Mouse (Mus musculus) brown adipose tissue, adult 24 weeks (tissue): ENCODE measurements at regions not wholly inside any gene's neighbourhood (a gene's known extent, or its start where the extent isn't known, plus 50 kb on each side); places are given as distances from the start of the nearest gene placed in this dataset.

Experiments
- H3K27ac ChIP-seq: fragments of 200-500 bp; replicated peaks from 2 replicates; pipeline ENCODE4 v1.5.1; 2012; ENCODE audit warnings: low read depth, mild to moderate bottlenecking, low read length
- H3K4me1 ChIP-seq: fragments of 200-500 bp; 2 replicates; pipeline ENCODE4 v1.6.1; 2012; ENCODE audit warnings: low read length, mixed read lengths; ENCODE audit not compliant: control insufficient read depth, insufficient read depth, insufficient read length
- H3K4me3 ChIP-seq: fragments of 200-500 bp; 2 replicates; pipeline ENCODE4 v1.5.1; 2012; ENCODE audit warnings: low read depth, mild to moderate bottlenecking, low read length, moderate library complexity; ENCODE audit not compliant: insufficient read depth

DNA sequence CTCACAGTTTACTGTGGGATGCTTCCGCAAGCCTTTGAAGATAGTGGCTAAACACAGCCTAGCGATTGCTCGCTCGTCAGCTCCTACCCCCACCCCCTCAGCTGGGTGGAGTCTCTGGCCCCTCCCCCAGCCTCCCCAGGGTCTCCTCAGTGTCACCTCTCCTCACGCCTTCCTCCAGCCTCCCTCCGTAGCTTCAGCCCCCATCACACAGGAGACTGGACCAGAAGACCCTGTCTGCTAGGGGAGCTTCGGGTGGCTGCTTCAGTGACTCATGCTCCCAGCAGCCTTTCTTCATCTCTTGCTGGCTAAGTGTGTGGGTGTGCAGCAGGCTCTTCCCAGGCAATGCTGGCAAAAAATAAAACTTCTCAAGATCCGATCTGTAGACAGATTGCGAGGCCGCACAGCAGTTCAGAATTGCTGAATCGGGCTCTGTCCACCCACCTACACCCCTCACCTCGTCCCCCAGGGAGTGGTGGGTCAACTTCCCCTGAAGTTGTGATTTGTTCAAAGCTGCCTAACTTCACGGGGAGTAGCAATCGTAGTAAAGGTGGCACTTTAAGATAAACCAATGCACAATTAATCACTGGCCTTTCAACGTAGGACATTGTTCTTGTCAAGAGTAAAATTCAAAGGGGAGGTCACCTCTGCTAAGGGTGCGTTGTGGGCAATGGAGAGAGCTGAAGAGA, 61.2 kb upstream of the Ankrd28 start:
- Histone ChIP-seq H3K4me1 (peaks cover 9% of the 10 kb centered on the region), H3K27ac (0 out of 2 replicates have a peak overlapping the region, but pooled peaks have one; percentile 15), H3K4me3 (no peak overlapping the region)

DNA sequence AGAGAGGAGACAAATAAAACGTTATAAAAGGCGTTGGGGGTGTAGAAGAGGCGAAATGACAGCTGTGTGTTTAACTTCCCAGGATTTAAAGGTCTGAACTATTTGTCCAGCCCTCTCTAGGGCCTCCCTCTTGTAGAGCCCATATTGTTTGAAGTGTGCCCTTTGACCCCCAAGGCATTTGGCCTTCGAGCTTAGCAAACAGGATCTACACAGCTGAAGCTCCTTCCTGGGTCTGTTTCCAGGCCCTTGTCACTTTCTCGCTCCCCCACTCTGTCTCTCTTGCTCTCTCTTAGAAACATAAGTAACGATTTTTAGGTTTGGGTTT, 61.7 kb upstream of the Ankrd28 start:
- 0 out of 2 replicates have a peak overlapping the region, but pooled peaks have one; percentile 15 for H3K27ac ChIP-seq
- H3K4me1 ChIP-seq, result peaks cover 9% of the 10 kb centered on the region

DNA sequence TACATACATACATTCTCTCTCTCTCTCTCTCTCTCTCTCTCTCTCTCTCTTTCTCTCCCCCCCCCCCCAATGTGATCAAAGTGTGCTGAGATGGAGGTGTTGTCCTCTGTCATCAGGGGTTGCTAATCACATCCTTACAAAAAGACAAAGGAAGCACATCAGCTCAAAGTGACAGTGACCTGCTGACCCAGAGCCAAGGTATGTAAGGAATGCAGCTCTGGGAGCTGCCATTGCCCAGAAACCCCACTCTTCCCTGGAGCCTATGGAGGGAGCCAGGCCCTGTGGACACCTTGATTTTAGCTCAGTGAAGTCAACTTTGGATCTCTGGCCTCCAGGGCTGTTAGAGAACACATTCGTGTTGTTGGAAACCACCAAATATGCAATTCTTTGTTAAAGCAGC, 66.0 kb upstream of the Ankrd28 start:
- no peak overlapping the region for H3K27ac ChIP-seq
- peaks cover 17% of the 10 kb centered on the region for H3K4me1 ChIP-seq
- H3K4me3 ChIP-seq, result no peak overlapping the region

More for the DNA sequence above, 61.7 kb upstream of the Ankrd28 start:
- H3K4me3 ChIP-seq, result no peak overlapping the region

DNA sequence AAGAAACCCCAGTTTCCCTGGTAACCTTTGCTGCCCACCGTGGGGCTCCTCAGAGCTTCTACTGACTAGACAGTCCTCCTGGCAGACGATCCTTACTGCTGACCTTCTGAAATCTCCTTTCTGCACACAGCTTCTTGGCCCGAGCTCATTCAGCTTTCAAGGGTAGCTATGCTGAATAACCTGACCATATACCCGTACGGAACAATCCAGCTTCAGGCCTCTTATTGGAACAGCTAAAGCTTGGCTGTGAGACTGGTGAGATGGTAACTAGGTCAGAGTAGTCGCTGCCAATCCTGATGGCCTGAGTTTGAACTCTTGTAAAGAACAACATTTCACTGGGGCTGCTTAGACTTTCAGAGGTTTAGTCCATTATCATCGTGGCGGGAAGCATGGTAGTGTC, 69.1 kb upstream of the Ankrd28 start:
- Histone ChIP-seq H3K4me1 (peaks cover 20% of the 10 kb centered on the region), H3K4me3 (no peak overlapping the region), H3K27ac (no peak overlapping the region)

DNA sequence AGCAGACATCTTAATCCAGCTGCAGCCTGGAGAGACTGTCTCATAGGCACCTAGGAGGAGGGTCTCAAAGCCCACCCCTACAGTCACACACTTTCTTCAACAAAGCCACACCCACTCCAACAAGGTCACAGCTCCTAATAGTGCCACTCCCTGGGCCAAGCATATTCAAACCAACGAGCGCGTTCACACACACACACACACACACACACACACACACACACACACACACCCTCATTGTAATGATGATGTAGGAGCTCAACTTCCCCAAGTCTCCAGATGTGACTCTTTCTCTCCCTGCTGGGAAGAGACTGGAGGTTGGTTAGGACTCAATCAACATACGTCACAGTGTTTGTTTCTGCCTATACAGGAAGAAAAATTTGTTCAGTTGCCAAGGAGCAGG, 69.5 kb upstream of the Ankrd28 start:
- Histone ChIP-seq H3K27ac (no peak overlapping the region), H3K4me3 (no peak overlapping the region), H3K4me1 (peaks cover 21% of the 10 kb centered on the region)

DNA sequence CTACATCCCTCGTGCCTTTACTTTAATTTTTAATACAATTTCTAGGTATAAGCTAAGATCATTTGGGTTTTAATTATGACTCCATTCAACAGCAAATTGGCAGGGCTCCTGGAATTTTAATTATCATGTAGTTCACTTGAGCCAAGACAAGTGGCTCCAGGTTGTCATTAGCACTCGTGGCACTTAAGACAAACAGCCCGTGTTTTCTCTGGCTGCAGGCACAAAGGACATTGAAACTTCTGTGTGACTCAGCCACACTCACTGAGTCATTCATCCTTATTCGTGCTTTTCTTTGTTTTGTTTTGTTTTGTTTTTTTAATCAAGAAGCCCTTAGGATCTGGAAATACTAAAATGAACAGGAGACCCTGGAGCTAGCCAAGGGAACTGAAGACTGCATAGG, 71.5 kb upstream of the Ankrd28 start:
- H3K4me3 ChIP-seq, result no peak overlapping the region
- H3K27ac ChIP-seq, result peak overlapping the region; percentile 39
- H3K4me1 ChIP-seq, result peaks cover 24% of the 10 kb centered on the region

DNA sequence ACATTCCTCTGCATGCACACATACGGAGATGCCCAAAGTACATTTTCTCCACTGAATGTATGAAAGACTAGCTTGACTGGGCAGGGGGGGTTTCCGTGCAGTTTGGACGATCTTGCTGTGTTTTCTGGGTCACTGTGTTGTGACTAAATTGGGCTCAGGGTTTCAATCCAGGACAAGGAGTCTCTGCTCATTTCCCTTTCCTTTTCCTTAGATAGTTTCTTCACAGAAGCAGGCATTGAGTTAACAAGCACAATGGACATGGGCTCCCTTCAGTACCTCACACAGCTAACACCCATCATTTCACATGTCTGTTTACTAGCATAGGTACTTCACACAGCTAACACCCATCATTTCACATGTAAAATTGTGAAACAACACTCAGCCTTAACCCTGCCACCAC, 73.2 kb upstream of the Ankrd28 start:
- no peak overlapping the region for H3K4me3 ChIP-seq
- H3K27ac ChIP-seq, result peak overlapping the region; percentile 75
- H3K4me1 ChIP-seq, result peaks cover 30% of the 10 kb centered on the region

DNA sequence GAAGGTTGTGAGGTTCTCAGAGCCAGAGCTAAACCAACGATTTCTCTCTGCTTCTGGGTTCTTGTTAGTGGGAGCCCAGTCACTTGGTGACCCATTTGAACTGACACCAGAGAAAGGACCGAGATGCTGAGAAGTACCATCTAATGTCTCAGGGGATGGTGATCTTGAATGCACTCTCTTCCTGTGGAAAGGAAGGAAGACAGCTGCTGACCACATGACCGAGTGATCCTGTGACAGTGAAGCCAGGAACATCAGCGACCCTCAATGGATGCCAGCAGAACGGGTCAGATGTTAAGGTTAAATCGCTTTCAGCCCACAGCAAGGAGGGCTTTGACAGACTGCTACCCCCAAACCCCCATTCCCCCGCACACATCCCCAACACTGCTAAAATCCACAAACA, 78.1 kb upstream of the Ankrd28 start:
- peaks cover 24% of the 10 kb centered on the region; the same call in 1 of the 2 replicates for H3K4me1 ChIP-seq
- H3K27ac ChIP-seq, result peak overlapping the region; percentile 71
- no peak overlapping the region for H3K4me3 ChIP-seq

DNA sequence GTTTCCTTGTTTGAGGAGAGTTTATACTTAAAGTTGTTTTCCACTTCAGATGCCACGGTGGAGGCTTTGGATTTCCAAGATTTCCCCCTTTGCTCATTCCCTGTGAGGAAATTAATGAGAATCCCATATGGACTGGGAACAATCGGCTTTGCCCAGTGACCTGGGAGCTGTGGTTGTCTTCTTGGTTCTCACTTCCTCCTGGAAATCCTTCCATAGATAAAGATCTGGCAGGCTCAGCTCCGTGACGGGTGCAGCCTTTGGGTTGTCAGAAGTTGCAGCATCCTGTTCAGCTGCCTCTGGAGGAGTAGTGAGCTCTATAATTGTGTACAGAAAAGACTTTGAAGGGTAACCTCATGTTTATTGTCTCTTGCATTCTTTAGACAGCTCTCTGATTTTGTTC, 78.8 kb upstream of the Ankrd28 start:
- Histone ChIP-seq H3K4me1 (peaks cover 22% of the 10 kb centered on the region; the same call in 1 of the 2 replicates), H3K4me3 (no peak overlapping the region), H3K27ac (peak overlapping the region; percentile 96)

DNA sequence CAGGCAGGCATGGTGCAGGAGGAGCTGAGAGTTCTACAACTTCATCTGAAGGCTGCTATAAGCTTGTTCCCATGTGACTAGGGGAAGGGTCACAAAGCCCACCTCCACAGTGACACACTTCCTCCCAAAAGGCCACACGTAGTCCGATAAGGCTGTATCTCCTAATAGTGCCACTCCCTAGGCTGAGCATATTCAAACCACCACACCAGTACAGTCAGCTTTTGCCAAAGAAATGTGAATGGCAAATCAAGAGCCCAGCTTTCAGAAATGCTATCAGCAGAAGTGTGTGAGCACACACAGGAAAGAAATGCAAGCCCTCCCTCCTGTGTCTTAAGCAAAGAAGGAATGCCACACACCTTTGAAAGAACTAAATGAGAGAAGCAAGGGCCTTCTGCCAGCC, 80.4 kb upstream of the Ankrd28 start:
- Histone ChIP-seq H3K27ac (peak overlapping the region; percentile 52), H3K4me1 (peaks cover 19% of the 10 kb centered on the region; the same call in 1 of the 2 replicates)

DNA sequence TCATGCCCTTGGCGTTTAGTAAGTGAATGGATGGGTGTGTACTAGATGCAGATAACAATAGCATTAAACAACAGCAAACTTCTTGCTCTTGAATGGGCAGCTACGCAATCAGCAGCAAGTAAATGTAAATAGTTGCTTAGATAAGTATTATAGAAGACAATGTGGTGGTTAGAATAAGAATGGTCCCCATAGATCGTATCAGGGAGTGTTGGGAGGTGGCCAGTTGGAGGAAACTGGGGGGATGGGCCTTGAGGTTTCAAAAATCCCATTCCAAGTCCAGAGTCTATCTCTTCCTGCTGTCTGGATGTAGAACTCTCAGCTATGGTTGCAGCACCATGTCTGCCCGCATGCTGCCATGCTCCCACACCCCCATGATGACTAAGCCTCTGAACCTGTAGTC, 88.0 kb upstream of the Ankrd28 start:
- no peaks in the 10 kb centered on the region for H3K4me1 ChIP-seq
- H3K4me3 ChIP-seq, result no peak overlapping the region
- H3K27ac ChIP-seq, result no peak overlapping the region

More for the DNA sequence above, 80.4 kb upstream of the Ankrd28 start:
- H3K4me3 ChIP-seq, result no peak overlapping the region

DNA sequence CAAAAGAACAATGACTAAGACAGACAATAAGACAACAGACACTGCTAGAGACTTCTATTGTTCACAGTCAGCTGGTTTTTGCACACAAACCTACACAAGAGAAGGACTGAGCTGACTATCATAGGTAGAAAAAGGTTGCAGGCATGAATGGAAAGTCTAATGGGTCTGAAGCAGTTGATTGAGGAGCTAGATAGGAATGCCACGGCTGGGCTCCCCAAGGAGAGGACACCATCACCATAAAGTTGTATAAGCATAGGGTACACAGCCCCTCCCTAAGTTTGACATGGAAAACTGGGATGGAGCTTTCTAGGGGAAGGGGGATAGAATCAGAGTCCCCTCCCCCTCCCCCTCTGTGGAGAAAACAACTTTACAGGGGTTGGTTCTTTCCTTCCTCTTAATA, 88.5 kb upstream of the Ankrd28 start:
- no peaks in the 10 kb centered on the region for H3K4me1 ChIP-seq
- no peak overlapping the region for H3K4me3 ChIP-seq
- H3K27ac ChIP-seq, result no peak overlapping the region

DNA sequence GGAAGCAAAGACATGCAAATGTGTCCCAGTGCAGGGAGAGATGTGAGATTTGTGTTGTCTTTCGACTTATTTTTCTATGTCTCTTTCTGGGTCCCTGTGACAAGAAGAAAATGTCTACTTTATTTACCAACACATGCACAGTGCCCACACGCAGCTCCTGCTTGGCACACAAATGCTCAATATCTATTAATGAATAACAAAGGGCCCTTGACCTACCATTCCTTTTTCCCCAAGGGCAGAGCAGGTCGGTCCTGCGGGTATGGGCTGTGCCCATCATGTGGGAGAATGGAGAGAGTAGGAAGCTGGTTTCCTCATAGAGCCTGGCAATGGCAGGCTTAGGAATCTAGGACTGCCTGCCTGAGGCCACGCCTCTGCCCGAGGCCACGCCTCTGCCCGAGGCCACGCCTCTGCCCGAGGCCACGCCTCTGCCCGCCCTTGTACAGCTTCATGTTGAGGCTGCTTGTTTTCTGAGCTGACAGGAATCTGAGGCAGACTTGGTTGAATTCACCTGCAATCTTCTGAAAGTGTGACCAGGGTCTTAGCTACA, 98.8 kb upstream of the Ankrd28 start:
- Histone ChIP-seq H3K4me1 (peaks cover 15% of the 10 kb centered on the region), H3K4me3 (no peak overlapping the region), H3K27ac (peak overlapping the region; percentile 75)

DNA sequence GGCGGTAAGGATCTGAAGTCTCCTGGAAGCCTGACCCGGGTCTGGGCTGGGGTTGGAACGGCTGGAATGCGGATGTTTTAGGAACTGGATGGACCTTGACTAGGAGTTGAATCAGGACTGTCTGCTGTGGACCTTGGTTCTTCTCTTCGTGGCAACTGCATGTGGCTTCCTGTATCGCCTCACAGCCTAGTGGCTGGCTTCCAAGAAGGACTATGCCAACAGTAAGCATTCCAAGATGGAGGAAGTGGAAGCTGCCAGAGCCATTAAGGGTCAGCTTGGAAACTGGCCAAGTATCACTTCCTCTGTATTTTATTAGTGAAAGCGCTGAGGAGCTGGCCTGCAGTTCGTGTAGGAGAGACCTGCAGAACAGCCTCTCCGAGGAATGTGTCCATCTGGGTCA, 98.4 kb upstream of the Galnt15 start:
- Histone ChIP-seq H3K4me3 (no peak overlapping the region), H3K4me1 (peaks cover 19% of the 10 kb centered on the region), H3K27ac (peak overlapping the region; percentile 75)

DNA sequence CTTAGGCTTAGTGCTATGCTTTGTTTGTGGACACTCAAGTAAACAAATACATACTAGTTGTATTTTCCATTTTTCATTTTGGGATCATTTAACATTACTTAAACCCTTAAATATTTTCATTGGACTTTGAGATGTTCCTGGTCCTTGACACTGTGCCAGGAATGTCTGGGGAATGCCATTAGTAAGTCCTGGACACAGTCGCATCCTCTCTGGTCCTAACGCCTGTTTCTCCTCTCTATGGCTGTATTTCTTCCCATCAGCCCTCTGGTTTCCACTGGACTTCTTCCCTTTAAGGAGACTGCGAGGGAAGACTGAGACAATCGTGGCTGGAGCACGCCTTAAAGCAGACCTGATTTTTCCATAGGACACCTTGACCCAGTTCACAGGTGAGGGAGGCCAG, 96.8 kb upstream of the Galnt15 start:
- no peak overlapping the region for H3K4me3 ChIP-seq
- H3K27ac ChIP-seq, result peak overlapping the region; percentile 82

DNA sequence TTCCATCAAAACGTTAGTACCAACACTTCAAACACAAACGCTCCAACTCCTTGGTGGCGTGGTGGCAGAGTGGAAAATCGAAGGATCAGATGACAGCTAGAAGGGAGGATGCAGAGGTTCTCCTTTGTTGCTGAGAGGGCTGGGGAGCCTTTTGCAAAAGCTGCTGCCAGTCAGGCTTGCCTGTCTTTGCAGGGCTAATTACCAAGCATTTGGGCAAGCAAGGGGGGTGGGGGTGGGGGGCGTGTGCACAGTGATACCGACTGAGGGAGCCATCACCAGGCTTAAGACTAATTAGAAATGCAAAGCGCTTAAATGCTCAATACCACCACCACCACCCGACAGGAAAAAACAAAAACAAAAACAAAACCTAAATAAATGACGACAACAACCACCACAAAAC, 95.3 kb upstream of the Galnt15 start:
- Histone ChIP-seq H3K27ac (peak overlapping the region; percentile 26; the same call in 1 of the 2 replicates), H3K4me3 (peak overlapping the region; percentile 14), H3K4me1 (peaks cover 21% of the 10 kb centered on the region)

More for the DNA sequence above, 96.8 kb upstream of the Galnt15 start:
- H3K4me1 ChIP-seq, result peaks cover 21% of the 10 kb centered on the region
